Mouse (Mus musculus): Measurements from ENCODE around the gene Kcnd2.

DNA sequence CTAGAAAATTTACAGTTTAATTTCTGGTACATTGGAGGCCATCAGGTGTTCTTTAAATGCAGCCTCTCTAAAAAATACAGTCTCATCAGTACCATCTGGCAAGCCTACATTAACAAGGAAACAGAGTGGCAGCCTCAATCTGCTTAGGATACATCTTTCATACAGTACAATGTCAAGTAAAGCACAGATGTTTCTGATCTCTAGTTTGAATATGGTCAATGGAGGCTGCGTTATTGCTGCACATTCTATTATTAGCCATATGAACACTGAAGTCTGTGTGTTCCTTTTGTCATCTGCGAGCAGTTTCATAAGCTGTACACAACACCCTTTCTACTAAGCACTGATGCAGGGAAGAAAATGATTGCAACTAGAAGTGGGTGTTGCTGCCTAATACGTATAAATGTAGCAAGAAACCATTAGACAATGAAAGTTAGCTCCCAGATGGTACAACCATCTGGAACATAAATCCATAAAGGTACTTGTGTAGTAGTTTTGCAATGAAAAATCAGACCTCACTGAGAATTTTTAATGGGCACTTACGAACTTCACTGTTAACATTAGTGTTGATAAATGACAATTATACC is 209.0 kb downstream of the Kcnd2 start:
- TF ChIP-seq EP300 (IDR thresholded peaks at IDR 0.05; ENCODE audit: low read depth): no peak
- no peak for TF ChIP-seq CTCF (IDR thresholded peaks at IDR 0.05; ENCODE audit: low read depth)
